Mouse (Mus musculus) left cerebral cortex, adult 8-10 months (tissue): ENCODE measurements around the gene Fen1. TPM values are rescaled to one million over a fixed set of nuclear protein-coding genes. Genes with fewer than 3 reads are reported as not detected.
"Not testable (repeated sequence)": the region's sequence is repeated elsewhere in the genome, so short reads cannot be mapped to it uniquely, and the experiment has no call there.

Experiments
- DNase-seq, 2 experiments: peaks; one replicate each; pipeline ENCODE4 v3.0.0; 2022; ENCODE audit warnings: low spot score in 2 of 2
- total RNA-seq, 4 experiments: library from RNA; stranded (reverse); gene quantifications; 2 replicates each; pipeline ENCODE4 v1.2.4; 2022

Fen1 gene
- total RNA-seq, 4 experiments from 2014 or later, result 11.7 to 14.4 (median 13.0) TPM

DNA sequence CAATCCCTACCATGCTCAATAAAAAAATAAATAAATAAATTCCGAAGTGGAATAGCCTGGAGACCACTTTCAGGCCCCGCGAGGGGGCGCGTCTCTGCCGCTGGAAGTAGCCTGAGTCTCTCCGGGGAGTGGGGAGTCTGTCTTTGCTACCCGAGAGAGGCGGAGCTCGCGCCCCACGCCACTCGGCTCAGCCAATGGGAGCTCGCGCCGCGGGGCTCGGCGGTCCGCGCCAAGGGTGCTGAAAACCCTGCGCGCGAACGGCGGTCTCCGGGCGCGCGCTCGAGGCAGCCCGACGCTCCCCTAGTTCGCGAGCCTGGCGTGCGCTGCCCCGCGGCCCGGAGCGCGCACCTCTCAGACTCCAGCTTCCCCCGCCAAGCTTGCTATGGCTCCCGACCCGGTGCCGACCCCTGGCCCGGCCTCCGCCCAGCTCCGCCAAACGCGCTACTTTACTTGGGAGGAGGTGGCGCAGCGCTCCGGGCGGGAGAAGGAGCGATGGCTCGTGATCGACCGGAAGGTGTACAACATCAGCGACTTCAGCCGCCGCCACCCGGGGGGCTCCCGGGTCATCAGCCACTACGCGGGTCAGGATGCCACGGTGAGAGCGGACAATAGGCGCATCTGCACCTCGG is 21.2 kb downstream of the Fen1 start, which contains the start of gene Fads1:
TSS of gene Fads1 (plus strand) at position 219 of the 629 bp plus-strand sequence.
- DNase-seq, result peak; percentile 86 to 93

GRCm38 (mm10) chr19:10182142-10182541 is 21.8 kb downstream of the Fen1 start:
- DNase-seq, result no peak

DNA sequence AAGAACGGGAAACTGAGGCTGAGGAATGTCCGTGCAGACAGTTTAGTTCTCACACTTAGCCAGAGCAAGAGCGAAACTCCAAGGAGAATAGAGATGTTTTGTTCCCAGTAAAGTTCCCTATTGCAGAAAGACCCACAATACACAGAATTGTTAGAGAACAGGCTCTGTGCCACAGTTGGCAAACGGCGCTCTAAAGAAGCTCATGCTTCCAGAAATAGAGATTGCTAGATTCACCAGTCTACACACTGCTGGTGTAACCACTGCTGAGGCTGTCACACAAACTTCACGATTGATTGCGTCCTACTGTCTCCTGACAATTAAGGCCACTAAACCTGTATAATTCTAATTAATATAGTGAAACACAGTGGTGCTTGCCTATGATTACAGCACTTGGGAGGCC is 22.7 kb downstream of the Fen1 start:
- peak in 1 of 2 experiments; percentile 55 for DNase-seq

GRCm38 (mm10) chr19:10176941-10177372 is 27.0 kb downstream of the Fen1 start:
- DNase-seq, result no peak

- no peak for DNase-seq
Observed at GRCm38 (mm10) chr19:10176477-10176876, 27.5 kb downstream of the Fen1 start.

DNA sequence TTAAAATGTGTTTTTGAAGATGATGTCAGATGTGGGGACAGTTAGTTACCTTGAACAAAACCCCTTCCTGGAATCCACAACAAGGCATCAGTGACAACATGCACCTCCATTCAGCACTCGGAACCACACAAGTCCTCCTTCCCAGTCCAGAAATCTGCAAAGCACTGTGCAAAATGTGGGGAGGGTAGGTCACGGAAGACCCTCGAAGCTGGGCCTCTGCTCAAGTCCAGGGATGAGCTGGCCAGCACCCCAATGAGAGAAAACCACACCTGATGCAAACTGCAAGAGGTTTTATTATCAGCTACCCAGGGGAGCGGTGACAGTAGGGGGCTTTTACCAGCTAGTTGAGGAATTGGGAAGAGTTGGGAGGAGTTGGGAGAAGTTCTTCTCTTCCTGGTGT is 29.0 kb downstream of the Fen1 start:
- no peak for DNase-seq

DNA sequence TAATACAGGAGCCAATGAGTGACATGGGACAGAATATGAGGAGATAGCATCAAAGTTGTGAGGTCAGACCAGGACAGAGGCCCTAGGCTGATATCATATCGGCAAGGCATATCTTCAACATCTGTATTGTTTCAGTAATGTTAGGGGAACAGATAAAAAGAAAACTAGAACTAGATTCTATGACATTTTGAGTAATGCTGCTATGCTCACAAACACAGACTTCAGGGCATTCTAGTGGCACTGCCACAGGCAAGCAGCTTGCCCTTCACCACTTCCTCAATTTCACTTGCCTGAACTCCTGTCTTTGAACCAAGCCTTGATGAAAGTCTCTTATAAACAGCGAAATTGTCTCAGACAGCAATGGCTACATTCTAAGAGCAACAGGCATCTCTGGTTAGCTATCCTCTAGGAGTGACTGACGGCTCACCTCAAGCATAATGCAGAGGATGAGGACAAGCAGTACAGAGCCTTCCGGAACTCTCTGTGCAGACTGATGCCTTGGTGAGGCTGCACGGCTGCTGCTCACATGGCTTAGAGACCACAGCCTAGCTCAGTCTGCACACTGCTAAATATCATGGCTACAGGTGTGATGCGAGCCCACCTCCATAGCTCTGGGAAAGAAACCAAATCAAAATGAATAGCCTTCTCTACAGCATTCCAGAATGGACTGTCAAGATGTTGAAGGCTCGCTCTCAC is 30.0 kb downstream of the Fen1 start:
- no peak for DNase-seq

DNA sequence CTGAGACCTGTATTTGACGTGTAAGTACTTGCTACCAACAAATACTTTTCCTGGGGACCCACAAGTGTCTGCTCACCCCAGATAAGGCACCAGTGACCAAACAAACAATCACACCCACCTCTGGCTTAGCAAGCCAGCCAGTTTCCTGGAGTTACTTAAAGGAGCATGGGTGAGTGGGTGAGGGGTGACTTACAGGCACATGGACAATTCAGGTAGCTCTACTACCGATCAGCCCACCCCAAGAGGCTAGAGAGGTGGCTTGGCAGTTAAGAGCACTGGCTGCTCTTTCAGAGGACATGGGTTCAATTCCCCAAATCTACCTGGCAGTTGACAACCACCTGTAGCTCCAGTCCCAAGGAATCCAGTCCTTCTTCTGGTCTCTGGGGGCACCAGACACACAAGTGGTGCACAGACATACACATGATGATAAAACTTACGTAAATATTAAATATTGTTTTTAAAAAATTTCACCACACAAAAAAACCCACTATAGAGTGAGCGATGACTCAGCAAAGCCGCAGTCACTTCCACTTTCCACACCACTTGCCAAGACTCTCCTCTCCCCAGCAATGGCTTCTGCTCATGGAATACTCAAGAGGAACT is 30.8 kb downstream of the Fen1 start:
- no peak for DNase-seq

DNA sequence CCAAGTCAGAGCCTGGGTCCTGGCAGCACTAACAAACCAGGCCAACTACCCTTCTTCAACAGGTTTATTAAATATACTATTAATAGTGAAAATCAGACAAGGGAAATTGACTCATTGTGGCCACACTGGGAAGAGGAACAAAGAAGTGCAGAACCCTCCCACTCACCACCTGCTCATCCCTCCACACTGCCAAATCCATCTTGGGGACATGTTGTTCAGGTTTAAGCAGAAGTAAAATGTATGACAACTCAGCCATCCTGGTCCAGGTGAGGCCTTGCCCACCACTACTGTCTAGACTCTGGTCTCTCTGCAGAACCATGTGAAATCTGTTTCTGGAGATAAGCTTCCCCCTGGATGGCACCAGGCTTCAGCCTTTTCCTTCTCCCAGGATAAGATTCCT is 32.1 kb downstream of the Fen1 start:
- DNase-seq, result peak in 1 of 2 experiments; percentile 69

GRCm38 (mm10) chr19:10171359-10171758 is 32.6 kb downstream of the Fen1 start:
- DNase-seq, result no peak

DNA sequence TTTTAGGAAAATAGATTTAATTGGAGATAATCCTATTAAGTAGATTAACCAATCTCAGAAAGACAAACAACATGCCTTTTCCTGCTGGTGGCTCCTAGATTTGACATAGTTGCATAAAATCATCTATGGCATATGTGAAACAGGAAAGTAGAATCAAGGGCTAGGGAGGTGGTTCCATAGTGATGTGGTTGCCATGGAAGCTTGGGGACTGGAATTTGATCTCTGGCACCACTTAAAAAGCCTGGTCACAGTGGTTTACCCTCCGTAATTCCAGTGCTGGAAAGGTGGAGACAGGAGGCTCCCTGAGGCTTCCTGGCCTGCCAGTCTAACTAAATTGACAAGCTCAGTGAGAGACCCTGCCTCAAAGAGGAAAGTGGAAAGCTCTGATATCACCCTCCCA is 33.5 kb downstream of the Fen1 start:
- no peak for DNase-seq

GRCm38 (mm10) chr19:10169692-10170330 is 34.2 kb downstream of the Fen1 start:
- not testable (repeated sequence) for DNase-seq

- DNase-seq, result no peak
Observed at GRCm38 (mm10) chr19:10169179-10169578, 34.8 kb downstream of the Fen1 start.

GRCm38 (mm10) chr19:10168441-10168840 is 35.5 kb downstream of the Fen1 start:
- no peak for DNase-seq

DNA sequence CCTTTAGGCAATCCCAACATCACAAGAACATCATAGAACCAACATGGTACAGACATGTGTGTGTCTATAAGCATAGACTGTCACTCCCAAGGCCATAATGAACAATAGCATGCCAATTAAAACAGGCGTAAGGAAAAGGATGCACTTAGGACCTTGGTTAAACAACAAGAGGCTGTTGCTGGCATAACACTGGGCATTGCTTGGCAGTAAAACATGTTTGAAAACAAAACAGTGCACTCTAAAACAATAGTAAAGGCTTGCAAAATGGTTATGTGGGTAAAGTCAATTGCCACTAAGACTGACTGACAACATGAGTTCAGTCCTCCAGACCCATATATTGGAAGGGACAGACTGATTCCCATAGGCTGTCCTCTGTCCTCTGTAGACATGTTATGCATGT is 36.0 kb downstream of the Fen1 start:
- no peak for DNase-seq

- DNase-seq, result no peak
Observed at GRCm38 (mm10) chr19:10167112-10167511, 36.9 kb downstream of the Fen1 start.

DNA sequence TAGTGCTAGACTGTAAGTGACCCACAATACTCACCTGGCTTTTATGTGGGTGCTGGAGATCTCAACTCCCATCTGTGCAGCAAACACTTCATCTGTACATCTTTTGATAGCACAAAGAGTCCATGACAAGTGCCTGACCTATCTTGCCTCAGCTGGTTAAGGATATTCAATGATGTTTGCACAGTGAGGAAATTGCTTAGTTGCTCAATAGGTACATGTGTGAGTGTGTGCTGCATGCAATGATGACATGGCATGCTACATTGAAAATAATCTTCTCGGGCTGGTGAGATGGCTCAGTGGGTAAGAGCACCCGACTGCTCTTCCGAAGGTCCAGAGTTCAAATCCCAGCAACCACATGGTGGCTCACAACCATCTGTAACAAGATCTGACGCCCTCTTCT is 38.0 kb downstream of the Fen1 start:
- not testable (repeated sequence) for DNase-seq

GRCm38 (mm10) chr19:10163896-10164295 is 40.1 kb downstream of the Fen1 start:
- no peak for DNase-seq

- DNase-seq, result no peak
Observed at GRCm38 (mm10) chr19:10157725-10158124, 46.2 kb downstream of the Fen1 start.

DNA sequence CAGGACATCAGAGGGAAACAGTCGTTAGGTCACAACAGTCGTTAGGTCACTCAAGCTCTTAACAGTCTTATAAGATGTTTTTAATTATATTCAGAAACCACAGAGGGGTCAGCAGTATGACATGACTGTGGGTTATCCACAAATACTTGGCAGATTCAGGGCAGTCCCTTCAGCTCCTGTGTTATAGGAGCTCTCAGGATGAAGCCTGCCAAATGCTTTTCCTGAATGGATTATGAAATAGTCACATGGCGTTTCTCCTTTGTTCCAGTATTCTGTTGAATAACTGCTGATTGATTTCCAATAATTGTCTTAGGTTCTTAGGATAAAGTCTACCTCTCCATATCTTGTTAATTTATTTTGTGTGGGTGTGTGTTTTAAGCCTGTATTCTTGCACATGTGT is 54.8 kb downstream of the Fen1 start:
- no peak for DNase-seq
